8 mouse cellular contexts compared by ENCODE assay signal in genomic region chr3:136325783-136326182, GRCm38 (mm10). TPM values are rescaled to one million over a fixed set of nuclear protein-coding genes. Genes with fewer than 3 reads are reported as not detected.
DNase-seq lines count a peak whose midpoint lies in the region; ATAC-seq lines count a peak whose summit lies in the region.

Gene Bank1 (minus strand): TSS chr3:136326066.

- WGBS in liver, embryonic 15.5 days (ENCODE audit: insufficient replicate concordance): 15% methylated on average over 5 of the region's 5 CpGs

- ATAC-seq in liver, embryonic 15.5 days (ENCODE audit: insufficient read depth): peak; percentile 69

- intact Hi-C loops in gastrocnemius, postnatal 14 days (cut with DNase I; ENCODE audit: low total_unique reads): no loop called here

- no peaks in the 10 kb centered on the region for H3K4me1 ChIP-seq in liver, embryonic 15.5 days (replicated peaks)

- H3K9me3 ChIP-seq in liver, embryonic 15.5 days (replicated peaks): no peaks in the 10 kb centered on the region

- H3K4me3 ChIP-seq in liver, embryonic 15.5 days (replicated peaks): no peak within 1 kb of the TSS

- no peak within 1 kb of the TSS for H3K4me2 ChIP-seq in liver, embryonic 15.5 days

- H3K27ac ChIP-seq in liver, embryonic 15.5 days (replicated peaks): no peak within 1 kb of the TSS

- no peaks in the 10 kb centered on the region for H3K36me3 ChIP-seq in liver, embryonic 15.5 days (replicated peaks)

- H3K27me3 ChIP-seq in liver, embryonic 15.5 days: no peaks in the 10 kb centered on the region

- DNase-seq in right cerebral cortex, postnatal 10 days (ENCODE audit: low spot score in 2 of 2): peak; percentile 40 to 60
- DNase-seq in right cerebral cortex, postnatal 4 days: no peak
- DNase-seq in gastrocnemius, postnatal 14 days: peak; percentile 22
- DNase-seq in spleen, adult 12 weeks (ENCODE audit: low spot score): peak; percentile 59
- DNase-seq in cerebellum, postnatal 25 days: no peak
- no peak for DNase-seq in embryo, embryonic 11 days
- DNase-seq in Muller cell, postnatal 12 days (ENCODE audit: inconsistent ontology term): no peak

- no peak within 1 kb of the TSS for H3K9ac ChIP-seq in liver, embryonic 15.5 days

RNA-seq across cellular contexts. Expression of gene Bank1, which starts in this region (rescaled TPM):
- under 1 TPM; 0.16 to 0.31 TPM for total RNA-seq in gastrocnemius, postnatal 14 days (2021)
- 2.8 and 3.0 TPM in 2 replicates for polyA plus RNA-seq in liver, embryonic 15.5 days (2015; fragmentation: Nextera tagmentation; extraction: Ambion mirVana)

Comparison
In these comparisons a context has a peak if more than half of its experiments do, and no peak if none do; other contexts are left out.
1. DNase-seq: peak in right cerebral cortex, postnatal 10 days (2 of 2) and spleen, adult 12 weeks (single experiment); none in right cerebral cortex, postnatal 4 days (single experiment), cerebellum, postnatal 25 days (0 of 2), embryo, embryonic 11 days (single experiment) and Muller cell, postnatal 12 days (single experiment).
2. Peak in DNase-seq in gastrocnemius, postnatal 14 days; RNA of the gene not detected or under 1 TPM.